Mouse (Mus musculus): ENCODE measurements at regions not wholly inside any gene's neighbourhood (a gene's known extent, or its start where the extent isn't known, plus 50 kb on each side); places are given as distances from the start of the nearest gene placed in this dataset.
A peak's percentile ranks its signal among the peaks of the same experiment; 100 is the strongest.

DNA sequence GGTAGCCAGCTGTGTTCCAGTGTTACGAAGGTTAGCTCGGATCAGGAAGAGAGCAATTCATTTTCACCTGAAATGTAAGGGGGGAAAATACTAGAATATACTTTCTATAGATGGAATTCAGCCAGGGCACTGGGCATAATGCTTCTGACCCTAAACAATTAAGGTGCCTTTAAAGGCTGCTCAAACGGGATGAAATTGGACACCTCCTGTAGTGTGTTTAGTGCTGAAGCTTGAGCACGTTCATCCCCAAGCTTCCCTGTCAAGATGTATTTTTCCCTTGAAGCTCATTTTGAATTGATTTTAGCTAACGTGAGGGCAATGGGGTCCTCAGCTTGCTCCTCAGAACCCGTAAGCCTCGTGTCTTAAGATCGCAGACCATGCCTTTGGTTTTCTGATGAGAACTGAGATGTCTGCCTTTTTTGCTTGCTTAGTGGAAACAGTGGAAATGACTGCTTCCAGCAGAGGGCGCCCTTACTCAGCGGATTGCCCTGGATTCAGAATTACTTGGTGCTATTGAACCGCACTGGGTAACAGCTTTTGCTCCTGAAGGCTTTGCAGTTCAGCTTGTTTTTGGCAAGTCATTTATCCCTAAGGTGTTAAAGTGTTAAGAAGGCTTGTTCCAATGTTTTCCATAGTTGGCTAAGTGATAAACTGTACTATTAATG, 74.6 kb upstream of the Fermt1 start:
- DNase-seq = peak; percentile 51

- no peak for DNase-seq
Observed at GRCm38 (mm10) chr2:133021244-133021643, 75.5 kb upstream of the Fermt1 start.

DNA sequence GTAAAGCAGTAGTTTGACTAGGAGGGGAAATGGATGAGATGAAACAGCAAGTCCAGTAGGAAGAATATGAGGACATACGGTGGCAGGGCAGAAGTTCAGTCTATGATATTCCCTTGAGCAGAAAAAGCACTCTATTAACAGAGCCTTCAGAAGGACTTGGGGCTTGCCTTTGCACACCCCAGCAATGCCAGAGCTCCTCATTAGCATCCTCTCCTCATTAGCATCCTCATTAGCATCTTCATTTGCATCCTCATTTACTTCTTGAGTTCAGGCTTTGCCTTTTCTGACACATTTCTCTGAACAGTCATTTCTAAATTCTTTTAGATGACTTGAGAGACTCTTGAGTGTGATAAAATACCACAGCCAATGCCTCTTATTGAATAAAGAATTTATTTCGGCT, 81.3 kb upstream of the Fermt1 start:
- no peak for DNase-seq

- no peak for DNase-seq
Observed at GRCm38 (mm10) chr2:133035421-133035820, 89.7 kb upstream of the Fermt1 start.

DNA sequence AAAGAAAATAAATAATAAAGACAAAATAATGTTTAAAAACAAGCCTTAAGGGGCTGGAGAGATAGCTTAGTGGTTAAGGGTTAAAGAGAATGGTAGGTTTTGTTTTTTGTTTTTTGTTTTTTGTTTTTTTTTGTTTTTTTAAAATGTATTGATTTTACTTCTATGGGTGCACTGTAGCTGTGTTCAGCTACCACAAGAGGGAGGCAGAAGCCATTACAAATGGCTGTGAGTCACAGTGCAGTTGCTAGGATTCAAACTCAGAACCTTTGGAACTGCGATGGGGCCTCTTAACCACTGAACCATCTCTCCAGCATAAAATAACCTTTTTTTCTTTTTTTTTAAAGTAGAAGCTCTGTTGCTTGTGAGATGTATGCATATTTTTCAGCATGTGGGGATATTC, 95.0 kb upstream of the Fermt1 start:
- DNase-seq = no peak

- DNase-seq = no peak
Observed at GRCm38 (mm10) chr2:133077698-133078356, 132.1 kb upstream of the Fermt1 start.

DNA sequence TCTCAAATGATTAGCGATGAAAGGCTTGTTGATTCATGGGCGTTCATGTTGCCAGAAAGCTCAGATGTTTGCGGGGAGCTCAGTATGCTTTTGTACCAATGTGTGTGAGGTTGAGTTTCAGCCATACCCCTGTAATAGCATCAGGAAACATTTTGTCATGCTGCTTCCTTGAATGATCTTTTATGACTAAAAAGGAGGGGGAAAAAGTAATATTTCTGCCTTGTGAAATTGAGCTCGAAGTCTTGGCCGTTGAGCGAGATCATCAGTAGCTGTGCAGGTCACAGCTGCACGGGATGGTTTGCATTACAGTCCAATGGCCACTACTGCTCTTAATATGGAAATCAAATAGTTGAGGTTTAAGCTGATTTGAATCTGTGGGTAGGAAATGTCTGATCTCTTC, 145.3 kb upstream of the Fermt1 start:
- DNase-seq = no peak

DNA sequence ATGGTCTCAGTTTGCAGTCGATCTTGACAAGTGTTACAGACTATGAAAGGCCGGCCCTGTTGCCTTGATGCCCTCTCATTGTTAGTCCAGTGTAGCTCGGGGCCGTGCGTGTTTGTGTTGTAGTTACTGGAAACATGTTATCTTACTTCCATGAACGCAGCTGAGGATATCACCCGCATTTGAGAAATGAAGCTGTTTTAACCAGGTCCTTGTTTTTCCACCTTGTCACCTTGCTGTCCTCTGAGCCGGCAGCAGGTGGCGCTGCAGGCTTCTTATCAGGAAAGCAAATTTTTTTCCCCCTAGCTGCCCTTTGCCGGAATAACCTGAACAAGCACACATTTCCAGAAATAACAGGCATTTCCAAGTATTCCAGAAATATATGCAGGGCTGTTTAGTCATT, 167.9 kb upstream of the Fermt1 start:
- peak; percentile 45 for DNase-seq

GRCm38 (mm10) chr2:133118651-133119050, 172.9 kb upstream of the Fermt1 start:
- no peak for DNase-seq

DNA sequence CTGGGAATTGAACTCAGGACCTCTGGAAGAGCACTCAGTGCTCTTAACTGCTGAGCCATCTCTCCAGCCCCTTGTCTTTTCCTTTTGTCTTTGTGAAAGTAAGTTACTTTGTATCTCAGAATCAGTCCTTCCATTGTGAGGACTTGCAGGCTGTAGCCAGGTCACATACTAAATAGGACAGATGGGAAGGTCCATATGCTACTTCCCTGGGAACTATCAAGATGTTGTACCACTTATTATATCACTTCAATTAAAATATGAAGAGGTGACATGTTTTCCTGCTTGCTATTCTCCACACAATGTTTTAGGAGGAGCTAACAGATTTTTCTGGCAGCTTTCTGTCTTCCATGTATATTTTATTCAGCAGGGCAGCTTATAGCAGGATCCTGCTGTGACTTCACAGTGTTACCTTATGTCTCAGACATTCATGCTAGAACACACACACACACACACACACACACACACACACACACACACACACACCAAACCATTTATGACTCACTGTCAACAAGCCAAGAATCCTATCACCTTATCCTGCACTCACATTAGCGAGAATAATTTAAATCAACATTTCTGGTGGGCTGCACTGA, 179.6 kb upstream of the Fermt1 start:
- no peak for DNase-seq

DNA sequence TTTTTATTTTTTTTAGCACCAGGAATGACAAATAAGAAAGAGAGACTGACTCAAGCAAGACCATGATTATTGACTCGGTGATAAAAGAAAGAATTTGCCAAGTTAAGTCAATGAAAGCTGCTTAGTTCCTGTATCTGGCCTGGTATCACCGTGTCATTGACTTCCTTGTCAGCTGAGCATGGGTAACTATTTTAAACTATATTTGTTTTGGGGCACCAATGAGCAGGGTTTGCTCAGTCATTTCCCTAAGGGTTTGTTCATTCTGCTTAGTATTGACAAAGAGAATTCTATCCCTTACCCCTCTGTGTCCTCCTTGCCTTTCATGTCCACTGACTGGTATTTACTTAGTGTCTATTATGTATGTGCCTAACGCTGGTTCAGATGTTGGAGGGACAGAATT, 189.2 kb upstream of the Fermt1 start:
- DNase-seq = no peak

DNA sequence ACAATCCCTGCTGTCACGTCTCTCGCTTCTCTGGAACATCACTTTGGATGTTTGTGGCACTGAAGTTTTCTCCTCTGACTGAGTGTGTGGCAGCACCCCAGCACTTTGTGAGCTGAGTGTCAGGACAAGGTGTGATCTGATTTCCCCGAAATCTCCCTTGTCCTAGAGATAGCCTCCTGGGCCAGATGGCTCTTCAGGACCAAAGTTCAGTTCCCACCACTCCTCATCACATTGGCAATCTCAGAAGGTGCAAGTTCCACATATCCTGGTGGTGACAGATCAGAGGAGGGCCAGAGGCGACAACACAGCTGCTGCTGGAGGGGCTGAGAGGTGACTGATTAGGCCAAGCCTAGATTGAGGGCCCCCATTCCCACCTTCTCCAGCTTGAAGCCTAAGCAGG, 193.2 kb upstream of the Fermt1 start:
- DNase-seq = no peak

- DNase-seq = no peak
Observed at GRCm38 (mm10) chr2:133141341-133142035, 195.8 kb upstream of the Fermt1 start.

DNA sequence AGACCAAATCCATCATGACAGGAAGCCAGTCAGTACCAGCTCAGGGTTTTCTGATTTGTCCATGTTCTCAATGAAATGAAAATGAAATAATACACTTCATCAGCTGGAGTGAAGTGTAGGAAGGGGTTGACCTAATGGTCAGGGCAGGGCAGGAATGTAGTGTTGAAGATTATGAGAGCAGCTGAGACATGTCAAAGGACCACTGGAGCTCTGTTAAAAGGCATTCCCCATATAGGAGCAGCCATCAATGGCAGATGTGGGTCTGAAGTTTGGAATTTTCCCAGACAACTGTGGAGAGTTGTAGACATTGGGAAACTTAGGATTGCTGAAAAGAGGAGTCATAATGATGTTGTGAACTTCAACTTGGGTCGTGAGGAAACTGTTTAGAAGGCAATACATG, 206.8 kb upstream of the Fermt1 start:
- DNase-seq = no peak

- DNase-seq = no peak
Observed at GRCm38 (mm10) chr2:133156537-133156936, 210.8 kb upstream of the Fermt1 start.

DNA sequence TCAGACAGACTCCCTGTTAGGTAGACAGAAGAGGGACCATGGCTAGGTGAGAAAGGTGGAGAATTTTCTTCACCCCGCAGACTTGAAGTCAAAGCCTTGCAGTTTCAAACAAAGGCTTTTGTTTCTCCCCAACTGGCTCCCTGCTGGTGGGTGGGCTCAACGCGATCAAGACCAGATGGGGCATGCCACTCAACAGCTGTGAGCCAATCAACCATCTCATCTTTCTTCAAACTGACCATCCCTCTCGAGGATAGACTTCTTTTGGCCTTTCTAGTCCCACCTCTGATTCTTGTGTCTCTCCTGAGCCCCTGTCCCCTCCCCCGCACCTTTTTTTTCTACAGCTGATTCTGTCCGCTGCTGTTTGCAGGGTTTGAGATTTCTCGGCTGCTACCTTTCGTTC, 212.5 kb upstream of the Fermt1 start:
- no peak for DNase-seq

DNA sequence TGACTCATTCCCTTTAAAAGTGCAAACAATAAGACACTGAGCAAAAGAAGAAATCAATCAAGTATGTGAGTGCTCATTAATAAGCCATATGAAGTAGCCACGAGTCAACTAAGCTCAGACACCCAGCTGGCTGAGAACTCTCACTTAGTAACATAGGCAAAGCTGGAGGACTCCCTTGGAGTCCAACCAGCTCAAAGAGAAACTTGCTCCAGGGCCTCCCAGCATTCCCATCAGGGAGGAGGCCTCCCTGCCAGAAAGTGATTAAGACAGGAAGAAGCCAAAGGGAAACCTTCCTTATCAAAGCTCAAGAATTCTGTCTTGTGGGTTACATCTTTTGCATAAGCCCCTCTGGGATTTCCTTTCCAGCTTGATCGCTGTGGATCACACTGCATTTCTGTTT, 213.7 kb upstream of the Fermt1 start:
- no peak for DNase-seq

- no peak for DNase-seq
Observed at GRCm38 (mm10) chr2:133176411-133176810, 230.7 kb upstream of the Fermt1 start.

- no peak for DNase-seq
Observed at GRCm38 (mm10) chr2:133181216-133181615, 235.5 kb upstream of the Fermt1 start.

DNA sequence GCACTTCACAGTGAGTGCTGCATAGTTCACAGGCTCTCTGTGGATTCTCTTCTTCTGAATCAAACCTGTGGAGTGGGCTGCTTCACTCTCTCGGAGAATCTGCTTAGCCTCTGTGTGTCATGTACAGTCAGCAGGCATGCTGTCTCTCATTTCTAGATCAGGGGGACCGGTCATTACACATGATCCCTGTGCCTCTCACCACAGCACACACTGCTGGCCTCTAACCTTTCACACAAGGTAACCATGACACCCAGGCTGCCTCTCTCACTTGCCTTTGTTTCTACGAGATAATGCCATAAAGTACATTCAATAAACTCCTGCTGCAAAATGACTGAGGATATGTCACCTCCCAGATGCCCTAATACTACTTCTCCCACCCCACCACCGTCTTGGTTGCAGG, 237.2 kb upstream of the Fermt1 start:
- no peak for DNase-seq

DNA sequence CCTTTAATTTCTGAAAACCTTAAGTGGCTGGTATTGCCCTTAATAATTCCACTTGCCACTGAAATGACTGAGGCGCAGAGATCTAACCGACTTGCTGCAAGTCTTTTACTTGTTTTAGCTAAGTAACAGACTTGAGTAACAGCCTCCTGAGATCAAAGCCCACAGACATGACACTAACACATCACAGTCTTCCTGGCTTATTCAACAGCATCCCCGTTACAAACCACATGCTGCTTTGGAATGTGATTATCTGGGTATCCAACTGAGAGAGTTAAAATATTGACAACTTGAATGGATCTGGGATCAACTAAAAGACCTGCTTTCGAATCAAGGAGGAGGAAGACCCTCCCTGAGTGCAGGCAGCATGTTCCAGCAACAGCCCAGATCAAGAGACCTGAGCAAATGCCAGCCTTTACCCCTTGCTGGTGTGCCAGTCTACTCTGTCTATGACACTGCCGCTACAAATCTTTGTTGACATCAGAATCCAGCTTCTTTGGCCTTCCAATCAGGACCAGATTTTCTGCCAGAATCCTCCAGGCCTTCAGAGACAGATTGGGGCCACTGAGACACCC, 258.7 kb upstream of the Fermt1 start:
- DNase-seq = no peak

DNA sequence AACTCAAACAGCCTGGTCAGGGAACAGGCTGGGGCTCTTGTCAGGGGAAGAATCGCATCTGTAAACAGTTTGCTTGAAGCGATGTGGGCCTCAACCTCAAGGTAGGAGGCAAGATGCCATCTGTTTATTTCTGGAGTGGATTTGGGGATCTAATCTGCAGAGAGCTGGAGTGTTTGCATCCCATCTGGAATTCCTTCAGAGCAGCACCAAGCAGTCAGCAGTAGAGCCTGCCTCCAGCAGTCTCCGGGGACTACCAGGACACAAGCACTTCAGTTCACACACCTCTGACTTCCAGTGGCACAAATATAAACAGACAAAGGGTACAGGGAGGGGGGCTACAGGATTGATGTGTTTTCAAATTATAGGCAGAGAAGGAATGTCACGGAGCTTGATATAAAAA, 262.8 kb upstream of the Fermt1 start:
- no peak for DNase-seq

DNA sequence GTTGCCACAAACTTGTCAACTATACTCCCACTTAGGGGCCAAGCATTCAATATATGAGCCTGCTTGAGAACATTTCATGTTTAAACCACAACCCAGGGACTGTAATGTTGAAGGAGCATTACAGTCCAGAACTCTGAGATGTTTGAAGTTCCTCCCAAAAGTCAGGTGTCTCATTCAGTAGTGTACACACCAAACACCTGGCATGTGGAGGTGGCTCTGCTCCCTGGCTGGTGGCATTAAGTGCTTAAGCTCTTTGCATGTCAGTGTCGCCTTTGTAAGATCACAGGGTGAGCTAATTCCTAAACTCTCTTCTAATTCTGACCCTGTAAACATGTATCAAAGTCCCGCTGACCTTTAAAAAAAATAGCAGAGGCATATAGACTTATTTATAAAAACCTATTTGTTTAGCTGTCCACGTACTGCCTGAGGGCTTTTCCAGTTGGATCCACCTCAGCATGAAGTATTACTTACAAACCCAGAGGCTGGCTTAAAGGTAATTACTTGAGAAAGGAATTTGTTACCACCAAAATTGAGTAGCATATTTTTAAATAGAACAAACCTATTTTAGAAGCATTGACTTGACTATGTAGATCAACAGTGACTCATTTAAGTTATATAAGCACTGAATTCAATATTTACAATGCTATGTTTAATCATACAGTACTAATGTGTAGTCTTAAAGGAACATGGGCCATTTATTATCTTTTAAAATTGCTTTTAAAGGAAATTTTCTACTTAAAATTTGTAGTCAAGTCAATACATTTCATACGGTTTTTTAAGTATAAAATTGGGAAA, 276.3 kb upstream of the Fermt1 start:
- no peak for DNase-seq
